Mouse (Mus musculus) left cerebral cortex, postnatal 4 days (tissue): ENCODE data around the gene Gsta2. TPM values are rescaled to one million over a fixed set of nuclear protein-coding genes. Genes with fewer than 3 reads are reported as not detected.
"Not testable (repeated sequence)": the region's sequence is repeated elsewhere in the genome, so short reads cannot be mapped to it uniquely, and the experiment has no call there.

Experiments used
- DNase-seq: peaks from one replicate; pipeline ENCODE4 v3.0.0-alpha.2; 2022
- intact Hi-C: fragments of 180-260 bp; cut with DNase I; formaldehyde crosslinking; loops from one replicate; pipeline ENCODE4 v1.15.1; 2025
- total RNA-seq, 2 experiments: library from RNA; stranded (reverse); gene quantifications; 2 replicates each; pipeline ENCODE4 v1.2.3; 2021

Gene Gsta2
- total RNA-seq, 2 experiments from 2014 or later = not detected

DNA sequence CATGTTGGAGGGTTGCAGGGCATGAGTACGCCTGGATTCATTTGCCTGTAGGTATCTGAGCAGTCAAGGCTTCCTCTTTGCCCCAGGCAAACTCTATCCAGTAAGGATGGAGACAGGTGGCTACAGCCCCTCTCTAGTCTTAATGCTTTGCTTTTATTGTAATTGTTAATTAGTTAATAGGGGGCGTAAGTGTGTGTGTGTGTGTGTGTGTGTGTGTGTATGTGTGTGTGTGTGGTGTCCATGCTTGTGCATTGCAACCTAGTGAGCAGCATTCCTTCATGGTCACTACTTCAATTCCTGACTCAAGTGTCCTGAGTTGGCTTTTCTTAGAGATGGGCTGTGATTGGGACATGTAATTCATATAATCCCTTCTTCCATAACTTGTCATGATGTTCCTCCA, 40.9 kb downstream of the Gsta2 start, which contains the start of gene Omt2a:
TSS of gene Omt2a (minus strand) at position 101 of the 400 bp plus-strand sequence.
- no peak for DNase-seq
- intact Hi-C loops = no loop called here

DNA sequence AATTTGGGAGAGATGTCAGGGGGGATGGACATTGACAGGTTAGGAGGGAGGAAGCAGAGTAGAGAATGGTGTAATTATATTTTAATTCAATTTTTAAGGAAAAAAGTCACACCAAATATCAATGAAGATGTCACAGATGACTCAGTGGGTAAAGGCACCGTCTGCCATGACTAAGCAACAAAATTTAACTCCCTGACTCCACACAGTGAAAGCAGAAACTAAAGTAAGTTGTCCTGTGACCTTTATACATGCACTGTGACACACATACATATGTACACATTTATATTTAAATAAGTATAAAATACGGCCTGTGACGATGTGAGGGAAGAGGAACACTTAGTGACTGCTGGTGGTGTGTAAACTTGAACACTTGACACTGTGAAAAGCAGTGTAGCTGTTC, 47.5 kb downstream of the Gsta2 start:
- DNase-seq, intact Hi-C loops: not testable (repeated sequence)

DNA sequence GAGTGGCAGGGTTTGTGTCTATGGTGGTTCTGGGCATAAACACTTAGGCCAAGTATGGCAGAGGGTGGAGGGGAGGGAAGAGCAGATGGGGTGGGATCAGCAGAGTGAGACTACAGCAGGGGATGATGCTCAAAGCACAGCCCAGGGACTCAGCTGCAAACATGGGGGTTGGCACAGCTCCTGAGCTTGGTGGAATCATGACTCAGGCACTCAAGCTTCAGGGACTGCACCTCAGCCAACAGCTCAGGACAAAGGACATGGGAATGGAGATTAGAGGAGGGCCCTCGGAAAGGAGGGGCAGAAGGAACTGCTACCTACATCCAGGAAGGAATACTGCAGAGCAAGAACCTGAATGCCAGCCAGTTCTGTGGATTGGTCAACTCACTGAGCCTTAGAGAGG, 56.4 kb downstream of the Gsta2 start:
- intact Hi-C loops, DNase-seq: not testable (repeated sequence)

DNA sequence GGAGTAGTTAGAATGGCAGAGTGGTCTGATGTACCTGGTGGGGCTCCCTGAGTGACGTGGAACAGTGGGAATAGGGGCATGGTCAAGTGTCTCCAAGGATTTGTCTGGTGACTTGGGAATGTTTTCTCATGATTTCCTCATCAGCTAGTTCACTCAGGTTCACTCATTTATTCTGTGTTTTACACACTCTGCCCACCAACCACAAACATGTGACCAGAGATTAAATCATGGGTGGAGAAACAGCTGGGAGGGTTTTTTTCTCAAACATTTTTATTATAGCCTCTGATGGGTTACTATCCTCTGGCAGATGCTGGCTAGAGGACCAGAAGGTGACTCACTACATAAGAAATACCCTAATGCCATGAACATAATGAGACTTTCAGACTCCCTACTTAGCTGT, 57.4 kb downstream of the Gsta2 start:
- DNase-seq = no peak
- intact Hi-C loops = no loop called here

DNA sequence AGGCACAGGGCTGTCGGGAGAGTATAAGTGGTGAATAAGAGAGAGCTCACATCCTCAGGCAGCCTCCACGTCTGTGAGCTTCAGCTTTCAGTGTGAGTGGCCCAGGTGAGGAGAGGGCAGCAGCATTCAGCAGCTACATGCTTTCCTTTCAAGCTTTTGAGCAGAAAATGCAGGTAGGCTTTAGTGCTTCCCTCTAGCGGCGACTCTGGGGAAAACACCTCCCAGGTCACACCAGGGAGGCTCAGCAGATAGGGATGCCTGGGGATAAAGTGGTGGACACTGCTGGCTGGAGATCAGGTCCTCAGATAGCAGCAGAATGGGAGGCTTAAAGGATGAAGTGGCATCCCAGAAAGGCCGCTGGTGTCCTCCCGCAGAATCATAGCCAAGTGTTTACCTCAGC, 59.5 kb downstream of the Gsta2 start:
- intact Hi-C loops = not testable (repeated sequence)
- DNase-seq = peak; percentile 21

DNA sequence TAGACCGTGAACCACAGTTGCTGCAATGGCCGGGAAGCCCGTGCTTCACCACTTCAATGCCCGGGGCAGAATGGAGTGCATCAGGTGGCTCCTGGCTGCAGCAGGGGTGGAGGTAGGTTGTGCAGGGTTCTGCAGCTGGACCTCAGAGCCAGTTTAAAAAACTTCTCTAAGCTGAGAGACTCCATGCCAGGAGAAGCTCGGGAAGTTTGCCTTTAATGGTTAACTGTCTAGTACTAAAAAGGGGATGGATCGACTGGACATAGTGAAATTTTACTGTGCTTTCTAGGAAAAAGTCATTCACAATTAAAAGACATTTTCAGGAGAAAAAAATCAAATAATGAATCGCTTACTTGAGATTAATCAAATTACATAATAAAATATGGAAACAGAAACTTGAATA, 60.8 kb downstream of the Gsta2 start:
- intact Hi-C loops, DNase-seq: not testable (repeated sequence)

DNA sequence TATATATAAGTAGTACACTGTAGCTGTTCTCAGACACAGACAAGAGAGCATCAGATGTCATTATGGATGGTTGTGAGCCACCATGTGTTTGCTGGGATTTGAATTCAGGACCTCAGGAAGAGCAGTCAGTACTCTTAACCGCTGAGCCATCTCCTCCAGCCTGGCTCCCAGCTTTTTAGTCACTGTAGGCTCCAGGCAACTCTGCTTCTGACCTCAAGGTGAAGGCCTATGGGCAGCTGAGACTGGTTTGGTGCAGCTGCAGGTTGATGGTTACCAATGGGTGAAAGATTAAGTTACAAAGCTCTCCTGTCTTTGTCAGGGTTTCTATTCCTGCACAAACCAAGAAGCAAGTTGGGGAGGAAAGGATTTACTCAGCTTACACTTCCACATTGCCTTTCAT, 61.9 kb downstream of the Gsta2 start:
- DNase-seq, intact Hi-C loops: not testable (repeated sequence)

DNA sequence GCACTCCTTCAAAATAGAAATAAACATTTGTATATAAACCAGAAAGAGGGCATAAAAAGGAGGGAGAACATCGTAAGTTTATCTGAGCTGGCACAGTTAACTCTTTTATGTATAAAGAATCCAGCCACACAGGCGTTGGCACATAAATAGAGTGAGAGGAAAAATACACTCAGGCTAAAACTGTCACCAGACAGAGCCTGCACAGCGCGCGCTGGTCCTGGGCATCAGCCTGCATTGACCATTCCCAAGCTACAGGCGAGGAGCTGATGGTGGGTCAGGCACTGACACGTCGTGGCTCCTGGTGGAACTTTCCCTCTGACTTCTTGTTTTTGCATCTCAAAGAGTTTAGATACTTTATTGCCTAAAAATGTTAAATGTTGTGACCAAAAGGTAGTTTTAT, 63.1 kb downstream of the Gsta2 start:
- intact Hi-C loops, DNase-seq: not testable (repeated sequence)

DNA sequence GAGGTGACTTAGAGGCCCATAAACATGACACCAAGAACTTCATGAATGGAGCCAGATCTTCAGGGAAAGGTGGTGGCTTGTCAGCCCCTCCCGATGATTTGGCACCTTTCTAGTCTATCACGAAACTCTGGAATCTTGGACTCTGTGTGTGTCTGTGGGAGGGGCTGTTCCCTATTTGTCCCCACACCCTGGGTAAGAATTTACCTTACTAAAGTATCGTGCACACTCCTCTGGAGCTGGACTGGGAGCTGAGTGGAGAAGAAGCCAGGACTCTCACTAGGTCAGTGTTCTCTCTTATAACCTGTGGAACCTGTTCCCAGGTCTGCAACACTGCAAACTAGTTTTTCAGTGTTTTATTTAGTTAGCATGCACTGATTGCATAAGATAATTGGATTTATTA, 65.9 kb downstream of the Gsta2 start, which contains the start of gene Gm10639:
TSS of gene Gm10639 (plus strand) at position 201 of the 400 bp plus-strand sequence.
- intact Hi-C loops, DNase-seq: not testable (repeated sequence)

DNA sequence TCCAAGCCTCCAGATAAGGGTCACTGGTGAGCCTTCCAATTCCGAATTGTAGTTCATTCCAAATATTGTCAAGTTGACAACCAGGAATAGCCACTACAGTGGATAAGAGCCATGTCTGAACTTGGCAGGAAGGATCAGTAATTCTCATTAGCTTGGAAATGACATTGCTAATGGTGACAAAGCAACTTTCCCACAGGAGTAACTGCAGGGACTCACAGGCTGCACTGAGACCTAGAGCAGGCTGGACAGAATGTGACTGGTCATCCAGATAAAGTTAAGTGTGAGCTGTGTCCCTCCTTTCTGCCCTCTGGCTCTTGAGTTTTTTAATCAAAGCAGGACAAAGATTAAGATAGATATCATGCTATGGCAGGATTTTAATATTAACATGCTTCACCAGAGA, 66.5 kb downstream of the Gsta2 start:
- intact Hi-C loops, DNase-seq: not testable (repeated sequence)

DNA sequence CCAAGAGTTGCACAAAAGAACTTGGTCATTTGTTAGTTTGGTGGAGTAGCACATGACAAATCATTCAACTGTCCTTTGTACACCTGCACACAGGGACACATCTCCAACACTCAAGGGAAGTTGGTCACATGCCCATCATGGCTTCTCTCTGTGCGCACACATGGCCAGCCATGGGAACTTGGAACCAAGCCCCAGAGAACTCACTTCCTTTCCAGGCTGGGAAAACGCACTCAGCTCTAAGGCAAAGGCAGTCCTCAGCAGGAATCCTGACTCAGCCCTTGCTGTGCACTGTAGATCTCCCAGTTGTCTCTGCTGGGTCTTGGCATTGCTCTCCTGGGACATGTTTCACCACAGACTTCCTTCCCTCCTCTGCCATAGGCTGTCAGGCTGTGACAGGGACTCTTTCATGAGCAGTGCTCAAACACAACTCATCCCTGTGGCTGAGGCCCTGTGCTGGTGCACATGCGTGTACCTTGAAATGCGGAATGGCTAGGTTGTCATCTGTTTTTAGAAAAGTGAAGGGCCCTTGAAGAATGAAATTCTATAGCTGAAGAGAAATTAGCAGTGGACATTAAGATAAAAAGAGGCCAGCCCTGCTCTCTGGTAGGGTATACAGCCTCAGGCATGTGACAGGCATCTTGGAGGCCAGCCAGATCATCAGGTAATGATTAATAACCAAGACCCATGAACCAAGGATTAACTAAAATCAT, 73.4 kb downstream of the Gsta2 start:
- intact Hi-C loops, DNase-seq: not testable (repeated sequence)

Other genes starting within 250 kb of the Gsta2 start
- gene Fbxo9, start 246.7 kb downstream of the Gsta2 start, total RNA-seq = 10 to 100 TPM; 80.3 to 85.6 TPM
- gene Ick, start 246.6 kb downstream of the Gsta2 start, total RNA-seq = 10 to 100 TPM; 59.9 to 64.0 TPM
- gene Gsta4, start 173.0 kb downstream of the Gsta2 start, total RNA-seq = 10 to 100 TPM in 1 of 2 experiments, 1 to 10 TPM in 1; 9.8 to 10.4 TPM
- not detected for gene Gsta1, start 125.1 kb downstream of the Gsta2 start, total RNA-seq
- gene Gm3776, start 98.7 kb downstream of the Gsta2 start, total RNA-seq = not detected
- not detected for gene Gm10639, start 65.9 kb downstream of the Gsta2 start, total RNA-seq
- not detected for gene Omt2a, start 41.0 kb downstream of the Gsta2 start, total RNA-seq
- gene Omt2b, start 28.2 kb downstream of the Gsta2 start, total RNA-seq = not detected
- 1 to 10 TPM in 1 of 2 experiments, under 1 TPM in 1; 0.85 to 3.4 TPM for gene Dppa5a, start 12.4 kb upstream of the Gsta2 start, total RNA-seq
- 1 to 10 TPM; 1.3 to 2.1 TPM for gene Ooep, start 22.9 kb upstream of the Gsta2 start, total RNA-seq
- gene Ddx43, start 40.0 kb upstream of the Gsta2 start, total RNA-seq = under 1 TPM in 1 of 2 experiments, not detected in 1; 0.20 TPM
- gene Cgas, start 87.4 kb upstream of the Gsta2 start, total RNA-seq = under 1 TPM; 0.48 to 0.62 TPM
- 10 to 100 TPM; 24.2 to 26.1 TPM for gene Mto1, start 92.4 kb upstream of the Gsta2 start, total RNA-seq
- under 1 TPM in 1 of 2 experiments, not detected in 1; 0.66 TPM for gene Gm17324, start 93.0 kb upstream of the Gsta2 start, total RNA-seq
- gene Eef1a1, start 133.4 kb upstream of the Gsta2 start, total RNA-seq = 1,000 to 10,000 TPM; 5,205 to 5,346 TPM
- gene Slc17a5, start 232.3 kb upstream of the Gsta2 start, total RNA-seq = 10 to 100 TPM; 11.8 to 13.3 TPM